Mouse (Mus musculus) E14TG2a.4 (cell line): Measurements from ENCODE around the gene 5330417H12Rik.

ENCODE experiments used
- CTCF ChIP-seq: conservative IDR thresholded peaks from 2 replicates; pipeline ENCODE4 v1.5.1; 2014; ENCODE audit warnings: low read length
- NANOG ChIP-seq: IDR thresholded peaks from 2 replicates; pipeline ENCODE4 v1.6.1; 2014; ENCODE audit warnings: borderline replicate concordance, low read length, mixed read lengths
- POU5F1 ChIP-seq: IDR thresholded peaks from 2 replicates; pipeline ENCODE4 v1.6.1; 2014; ENCODE audit warnings: low read length, borderline replicate concordance

GRCm38 (mm10) chr7:107642586-107643275 lies 17.8 kb upstream of the 5330417H12Rik start:
- TF ChIP-seq CTCF: no peak
- no peak for TF ChIP-seq NANOG
- no peak for TF ChIP-seq POU5F1
